Mouse (Mus musculus): ENCODE results near the gene Topaz1. TPM values are rescaled to one million over a fixed set of nuclear protein-coding genes. Genes with fewer than 3 reads are reported as not detected.

The Topaz1 gene
- polyA plus RNA-seq (2015; fragmentation: Nextera tagmentation; extraction: Ambion mirVana): not detected in 2 replicates

DNA sequence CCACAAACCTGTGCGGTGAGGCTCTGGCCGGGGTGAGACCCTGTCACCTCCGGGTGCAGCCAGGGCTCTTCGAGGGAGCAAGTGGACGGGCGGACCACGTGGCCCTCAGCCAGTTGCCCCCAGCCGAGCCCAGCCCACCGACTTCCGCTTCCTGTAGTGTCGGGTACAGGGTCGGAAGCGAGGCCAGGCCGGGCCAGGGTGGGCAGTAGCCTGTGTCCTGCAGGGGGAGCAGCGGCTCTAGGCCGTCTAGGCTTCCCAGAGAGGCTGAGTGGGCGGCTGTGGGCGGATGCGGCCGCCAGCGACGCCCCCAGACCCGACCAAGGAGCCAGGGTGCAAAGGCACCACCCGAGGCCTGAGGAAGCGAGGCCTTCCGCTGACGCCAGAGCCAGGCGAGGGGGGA, at the start of gene Topaz1:
Topaz1 (plus strand) TSS at position 287 of the 400 bp plus-strand sequence.
- Histone ChIP-seq H3K4me2 (ENCODE audit: low read depth, low read length) (no peak within 1 kb of the TSS), H3K9ac (replicated peaks) (no peak within 1 kb of the TSS), H3K4me3 (ENCODE audit: low read depth, low read length) (no peak within 1 kb of the TSS), H3K36me3 (replicated peaks; ENCODE audit: insufficient read depth, low read length) (no peaks in the 10 kb centered on the region), H3K27ac (ENCODE audit: low read depth) (no peak within 1 kb of the TSS), H3K9me3 (ENCODE audit: low read length) (no peaks in the 10 kb centered on the region), H3K4me1 (ENCODE audit: insufficient read depth) (no peaks in the 10 kb centered on the region), H3K27me3 (ENCODE audit: insufficient read depth, low read length) (no peaks in the 10 kb centered on the region)
- ATAC-seq (no peak), DNase-seq (no peak)
- TF ChIP-seq CTCF (IDR thresholded peaks at IDR 0.05; ENCODE audit: low read depth): no peak
- no peak for TF ChIP-seq EP300 (IDR thresholded peaks at IDR 0.05; ENCODE audit: low read depth)
- 77% methylated on average over 28 of the region's 28 CpGs for WGBS (ENCODE audit: insufficient replicate concordance)

DNA sequence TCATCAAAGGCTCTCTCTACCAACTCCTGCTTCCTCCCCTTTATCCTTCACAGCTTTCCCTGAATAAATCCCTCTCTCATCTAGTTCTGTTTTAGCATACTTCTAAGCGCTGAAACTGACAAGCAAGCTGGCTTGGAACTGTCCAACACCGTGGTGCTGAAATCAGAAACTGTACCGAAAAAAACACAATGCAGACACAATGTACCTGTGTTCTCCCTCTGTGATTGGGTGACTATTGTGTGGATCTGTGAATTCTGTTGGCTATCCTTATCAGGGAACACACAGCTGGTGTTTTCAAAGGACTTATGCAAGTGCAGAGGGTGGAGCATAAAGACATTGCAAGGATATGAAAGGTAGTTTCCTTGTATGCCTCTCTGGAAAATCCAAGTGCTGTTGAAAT, 45.3 kb upstream of the Topaz1 start:
- ATAC-seq: no peak
- Histone ChIP-seq H3K4me2 (ENCODE audit: low read depth, low read length) (no peak overlapping the region), H3K27me3 (ENCODE audit: insufficient read depth, low read length) (no peaks in the 10 kb centered on the region), H3K4me3 (ENCODE audit: low read depth, low read length) (no peak overlapping the region), H3K27ac (ENCODE audit: low read depth) (no peak overlapping the region), H3K9ac (replicated peaks) (no peak overlapping the region), H3K4me1 (ENCODE audit: insufficient read depth) (no peaks in the 10 kb centered on the region), H3K36me3 (replicated peaks; ENCODE audit: insufficient read depth, low read length) (no peaks in the 10 kb centered on the region), H3K9me3 (ENCODE audit: low read length) (no peaks in the 10 kb centered on the region)
- DNase-seq: peak; percentile 31
- WGBS (ENCODE audit: insufficient replicate concordance): 4% methylated on average over 3 of the region's 3 CpGs
- TF ChIP-seq CTCF (IDR thresholded peaks at IDR 0.05; ENCODE audit: low read depth): no peak
- TF ChIP-seq EP300 (IDR thresholded peaks at IDR 0.05; ENCODE audit: low read depth): no peak

GRCm38 (mm10) chr9:122713836-122714235, 33.3 kb upstream of the Topaz1 start:
- Histone ChIP-seq H3K4me3 (ENCODE audit: low read depth, low read length) (no peak overlapping the region), H3K4me2 (ENCODE audit: low read depth, low read length) (no peak overlapping the region), H3K4me1 (ENCODE audit: insufficient read depth) (no peaks in the 10 kb centered on the region), H3K9ac (replicated peaks) (no peak overlapping the region), H3K36me3 (replicated peaks; ENCODE audit: insufficient read depth, low read length) (no peaks in the 10 kb centered on the region), H3K9me3 (ENCODE audit: low read length) (no peaks in the 10 kb centered on the region), H3K27me3 (ENCODE audit: insufficient read depth, low read length) (0 out of 2 replicates have a peak, but pooled peaks cover 3% of the 10 kb centered on the region), H3K27ac (ENCODE audit: low read depth) (no peak overlapping the region)
- ATAC-seq (peak; percentile 54; the same call in 1 of the 2 replicates), DNase-seq (no peak)
- TF ChIP-seq EP300 (IDR thresholded peaks at IDR 0.05; ENCODE audit: low read depth) (no peak), CTCF (IDR thresholded peaks at IDR 0.05; ENCODE audit: low read depth) (no peak)
- 49% methylated on average over 2 of the region's 2 CpGs for WGBS (ENCODE audit: insufficient replicate concordance)

DNA sequence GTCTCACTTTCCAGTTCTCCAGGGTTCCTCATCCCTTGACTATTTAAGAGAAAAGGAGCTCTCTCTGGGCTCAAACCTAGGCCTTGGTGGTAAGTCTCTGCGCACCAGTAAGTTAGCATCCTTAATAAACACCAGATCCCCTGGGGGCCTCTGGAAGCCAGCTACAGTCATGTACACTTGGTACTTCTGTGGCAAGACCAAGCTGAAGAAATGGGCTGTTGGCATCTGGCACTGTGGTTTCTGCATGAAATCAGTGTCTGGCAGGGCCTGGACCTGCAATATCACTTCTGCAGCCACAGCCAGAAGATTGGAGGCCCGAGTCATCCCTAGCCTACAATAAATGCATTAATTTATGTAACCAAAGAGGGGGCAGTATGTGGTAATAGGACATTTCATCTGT, 32.1 kb upstream of the Topaz1 start:
- no peak overlapping the region for H3K4me2 ChIP-seq (ENCODE audit: low read depth, low read length)
- WGBS (ENCODE audit: insufficient replicate concordance): 70% methylated on average over 2 of the region's 2 CpGs
- H3K9me3 ChIP-seq (ENCODE audit: low read length): no peaks in the 10 kb centered on the region
- TF ChIP-seq CTCF (IDR thresholded peaks at IDR 0.05; ENCODE audit: low read depth) (no peak), EP300 (IDR thresholded peaks at IDR 0.05; ENCODE audit: low read depth) (no peak)
- no peaks in the 10 kb centered on the region for H3K4me1 ChIP-seq (ENCODE audit: insufficient read depth)
- no peak overlapping the region for H3K4me3 ChIP-seq (ENCODE audit: low read depth, low read length)
- no peaks in the 10 kb centered on the region for H3K36me3 ChIP-seq (replicated peaks; ENCODE audit: insufficient read depth, low read length)
- no peak overlapping the region for H3K9ac ChIP-seq (replicated peaks)
- no peak overlapping the region for H3K27ac ChIP-seq (ENCODE audit: low read depth)
- DNase-seq (no peak), ATAC-seq (no peak)
- H3K27me3 ChIP-seq (ENCODE audit: insufficient read depth, low read length): 0 out of 2 replicates have a peak, but pooled peaks cover 3% of the 10 kb centered on the region

DNA sequence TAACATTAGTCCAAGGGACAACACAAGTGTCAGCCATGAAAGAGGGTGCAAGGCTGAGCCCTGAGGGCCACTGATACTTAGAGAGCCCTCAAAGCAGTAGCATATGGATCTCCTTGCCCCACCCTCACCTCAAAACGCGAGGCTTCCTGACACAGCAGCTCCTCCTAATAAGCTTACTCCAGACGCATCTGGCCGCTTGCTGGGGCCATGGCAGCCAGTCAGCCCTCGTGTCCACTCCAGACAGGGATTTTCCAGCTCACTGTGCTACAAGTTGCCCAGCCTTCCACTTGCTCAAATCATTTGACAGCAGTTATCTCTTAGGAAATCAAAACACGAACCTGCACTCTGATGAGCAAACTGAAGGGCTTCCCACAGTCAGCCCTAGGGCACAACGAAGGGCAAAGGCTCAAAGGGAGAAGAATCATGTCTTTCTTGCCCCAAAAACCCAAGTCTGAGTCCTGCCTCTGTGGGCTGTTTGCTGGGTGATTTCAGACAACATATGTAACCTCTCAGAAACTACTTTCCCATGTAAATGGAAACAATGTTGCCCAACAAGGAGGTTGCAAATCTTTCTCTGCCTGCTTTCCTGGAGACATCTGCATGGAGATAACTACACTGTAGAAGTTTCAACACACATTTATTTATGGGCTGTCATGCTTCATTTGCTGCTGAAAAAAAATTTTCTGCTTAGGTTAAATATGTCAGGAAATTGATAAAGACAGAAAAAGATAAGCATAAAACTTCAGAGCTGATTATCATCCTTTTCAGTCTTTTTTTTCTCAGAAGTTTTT, 30.8 kb upstream of the Topaz1 start:
- Histone ChIP-seq H3K9ac (replicated peaks) (no peak overlapping the region), H3K4me2 (ENCODE audit: low read depth, low read length) (no peak overlapping the region), H3K27ac (ENCODE audit: low read depth) (no peak overlapping the region), H3K27me3 (ENCODE audit: insufficient read depth, low read length) (0 out of 2 replicates have a peak, but pooled peaks cover 3% of the 10 kb centered on the region), H3K9me3 (ENCODE audit: low read length) (no peaks in the 10 kb centered on the region), H3K4me1 (ENCODE audit: insufficient read depth) (no peaks in the 10 kb centered on the region), H3K36me3 (replicated peaks; ENCODE audit: insufficient read depth, low read length) (no peaks in the 10 kb centered on the region), H3K4me3 (ENCODE audit: low read depth, low read length) (no peak overlapping the region)
- no peak for ATAC-seq
- TF ChIP-seq CTCF (IDR thresholded peaks at IDR 0.05; ENCODE audit: low read depth) (no peak), EP300 (IDR thresholded peaks at IDR 0.05; ENCODE audit: low read depth) (no peak)
- DNase-seq: no peak
- 26% methylated on average over 7 of the region's 7 CpGs for WGBS (ENCODE audit: insufficient replicate concordance)

GRCm38 (mm10) chr9:122722296-122722695, 24.9 kb upstream of the Topaz1 start:
- H3K9ac ChIP-seq (replicated peaks): no peak overlapping the region
- WGBS (ENCODE audit: insufficient replicate concordance): 43% methylated on average over 4 of the region's 4 CpGs
- H3K4me2 ChIP-seq (ENCODE audit: low read depth, low read length): no peak overlapping the region
- no peak overlapping the region for H3K4me3 ChIP-seq (ENCODE audit: low read depth, low read length)
- no peaks in the 10 kb centered on the region for H3K36me3 ChIP-seq (replicated peaks; ENCODE audit: insufficient read depth, low read length)
- peaks cover 7% of the 10 kb centered on the region; the same call in 1 of the 2 replicates for H3K27me3 ChIP-seq (ENCODE audit: insufficient read depth, low read length)
- no peaks in the 10 kb centered on the region for H3K4me1 ChIP-seq (ENCODE audit: insufficient read depth)
- ATAC-seq (no peak), DNase-seq (peak; percentile 4)
- TF ChIP-seq CTCF (IDR thresholded peaks at IDR 0.05; ENCODE audit: low read depth): no peak
- no peak for TF ChIP-seq EP300 (IDR thresholded peaks at IDR 0.05; ENCODE audit: low read depth)
- no peaks in the 10 kb centered on the region for H3K9me3 ChIP-seq (ENCODE audit: low read length)
- no peak overlapping the region for H3K27ac ChIP-seq (ENCODE audit: low read depth)

Measured in liver, postnatal 0 days (tissue).